Mouse (Mus musculus): Measurements from ENCODE around the gene Crat.

GRCm38 (mm10) chr2:30442498-30442890 is 26.9 kb upstream of the Crat start:
- no peak for TF ChIP-seq POLR2A (IDR thresholded peaks at IDR 0.05; ENCODE audit: extremely low read depth, insufficient read depth, low read length)
- TF ChIP-seq CTCF (IDR thresholded peaks at IDR 0.05; ENCODE audit: low read depth, low read length) = no peak
